Mouse (Mus musculus) brain, adult 2 months (tissue): Measurements from ENCODE around the gene Ints11.

Experiments
- DNase-seq: peaks from one replicate; pipeline ENCODE4 v3.0.0; 2011; ENCODE audit warnings: low read depth, low spot score

Gene Ints11

DNA sequence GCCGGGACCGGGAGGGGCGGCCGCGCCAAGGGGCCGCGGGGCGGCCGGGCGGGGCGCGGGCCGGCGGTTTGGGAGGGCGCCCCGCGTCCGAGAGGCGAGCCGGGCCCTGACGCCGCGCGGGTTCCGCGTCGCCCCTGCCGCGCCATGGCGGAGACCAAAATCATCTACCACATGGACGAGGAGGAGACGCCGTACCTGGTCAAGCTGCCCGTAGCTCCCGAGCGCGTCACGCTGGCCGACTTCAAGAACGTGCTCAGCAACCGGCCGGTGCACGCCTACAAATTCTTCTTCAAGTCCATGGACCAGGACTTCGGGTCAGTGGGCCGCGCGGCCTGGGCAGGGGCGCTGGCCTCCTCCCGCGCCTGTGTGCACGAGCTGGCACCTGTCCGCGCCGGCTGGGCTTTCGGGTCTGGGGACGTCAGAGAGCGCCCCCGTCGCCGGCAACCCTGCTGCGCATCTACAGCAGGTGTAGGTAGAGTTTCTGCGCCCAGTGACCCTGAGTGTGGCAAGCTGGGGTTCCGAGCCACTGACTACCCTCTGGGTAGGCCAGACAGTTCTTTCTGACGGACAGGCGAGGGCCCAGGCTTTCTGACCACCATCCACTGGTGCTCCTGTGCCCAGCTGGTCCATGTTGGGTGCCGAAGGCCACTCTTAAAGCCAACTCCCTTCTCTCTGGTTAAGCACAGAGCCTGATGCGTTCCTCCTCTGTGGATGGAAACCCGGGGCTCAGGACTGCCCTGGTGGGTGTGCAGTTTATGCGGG is 21.6 kb upstream of the Ints11 start:
- DNase-seq, result peak; percentile 56

GRCm38 (mm10) chr4:155848434-155849095 is 20.8 kb upstream of the Ints11 start:
- no peak for DNase-seq

DNA sequence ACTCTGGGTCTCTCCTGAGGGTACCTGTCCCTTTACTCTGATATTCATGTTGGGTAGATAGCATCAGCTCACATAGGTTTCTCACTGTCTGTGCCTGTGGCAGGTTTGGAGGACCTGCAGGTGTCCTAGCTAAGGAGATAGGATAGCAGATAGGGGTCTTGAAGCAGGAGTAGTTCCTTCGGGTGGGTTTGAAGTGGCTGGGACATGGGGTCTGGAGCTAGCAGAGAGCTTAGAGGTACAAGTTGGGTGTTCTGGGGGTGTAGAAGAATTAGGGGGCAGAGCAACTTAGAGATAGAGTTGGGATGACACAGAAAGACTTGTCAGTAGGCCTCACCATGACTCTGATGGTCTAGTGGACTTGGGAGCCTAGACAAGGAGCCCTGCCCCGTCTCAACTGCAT is 20.0 kb upstream of the Ints11 start:
- no peak for DNase-seq

DNA sequence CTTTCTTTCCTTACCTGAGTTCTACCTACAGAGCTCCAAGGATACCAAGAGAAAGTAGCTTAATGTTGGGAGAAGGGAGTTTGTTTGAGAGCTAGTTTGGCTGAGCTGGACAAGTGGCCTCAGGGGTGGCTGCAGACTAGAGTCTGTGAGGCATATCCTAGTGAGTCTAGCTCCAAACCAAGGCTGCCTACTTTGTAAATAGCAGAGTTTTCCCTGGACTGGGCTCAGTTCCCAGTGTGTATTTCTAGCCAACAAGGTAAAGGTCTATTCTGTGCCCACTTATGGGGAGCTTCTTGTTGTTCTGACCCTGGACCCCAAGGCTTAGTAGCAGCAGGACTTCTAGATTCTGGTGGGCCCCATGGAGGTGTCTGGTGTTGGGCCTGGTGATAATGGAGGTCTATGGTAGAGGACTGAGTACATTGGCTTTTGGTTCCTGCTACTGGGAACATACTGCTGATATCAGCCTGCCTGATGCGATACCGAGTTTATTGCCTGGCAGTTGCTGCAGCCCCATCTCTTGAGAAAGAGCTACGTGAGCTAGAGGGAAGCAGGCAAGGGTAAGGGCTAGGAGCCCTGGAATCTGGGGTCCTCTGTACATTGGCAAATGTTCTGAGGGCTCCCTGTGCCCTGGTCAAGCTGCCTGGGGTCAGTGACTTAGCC is 19.4 kb upstream of the Ints11 start:
- DNase-seq, result no peak

DNA sequence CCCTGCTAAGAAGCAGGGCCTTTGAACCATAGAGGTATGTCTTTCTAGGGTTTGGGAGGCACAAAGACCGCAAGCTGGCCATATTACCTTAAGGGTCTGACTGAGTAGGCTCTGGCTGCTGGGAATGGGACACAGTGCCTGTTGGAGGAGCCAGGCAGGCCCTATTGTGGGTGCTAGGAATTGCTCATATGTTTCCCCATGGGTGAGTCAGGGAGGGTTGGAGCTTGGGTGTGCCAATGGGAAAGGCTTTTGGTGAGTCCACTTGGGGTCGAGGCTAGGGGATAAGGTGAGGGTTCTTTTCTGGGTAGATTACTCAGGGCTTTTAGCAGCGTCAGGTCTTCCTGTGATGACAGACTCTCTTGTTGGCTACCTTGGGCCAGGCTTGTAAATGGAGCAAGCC is 18.0 kb upstream of the Ints11 start:
- DNase-seq, result no peak

DNA sequence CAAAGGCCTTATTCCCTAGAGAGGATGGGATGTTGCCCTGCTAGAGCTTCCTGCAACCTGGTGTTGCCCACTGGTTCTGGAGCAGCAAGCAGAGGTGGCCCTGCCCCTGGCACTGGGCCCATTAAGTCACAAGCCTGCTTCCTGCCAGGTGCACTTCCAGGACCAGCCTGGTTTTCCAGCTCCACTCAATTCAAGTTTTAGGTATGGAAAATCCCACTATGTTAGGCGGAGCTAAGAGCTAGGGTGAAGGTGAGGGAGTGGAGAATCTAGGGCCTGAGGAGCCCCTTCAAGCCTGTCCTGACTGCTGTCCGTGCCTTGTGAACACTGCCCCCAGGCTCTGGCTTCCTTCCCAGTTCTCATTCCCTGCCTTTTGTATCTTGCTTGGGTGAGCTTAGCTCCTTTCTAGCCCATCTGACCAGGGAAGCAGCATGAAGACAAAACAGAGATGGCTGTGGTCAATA is 17.4 kb upstream of the Ints11 start:
- peak; percentile 52 for DNase-seq

- no peak for DNase-seq
These were observed 15.9 kb upstream of the Ints11 start for GRCm38 (mm10) chr4:155853421-155853820.

DNA sequence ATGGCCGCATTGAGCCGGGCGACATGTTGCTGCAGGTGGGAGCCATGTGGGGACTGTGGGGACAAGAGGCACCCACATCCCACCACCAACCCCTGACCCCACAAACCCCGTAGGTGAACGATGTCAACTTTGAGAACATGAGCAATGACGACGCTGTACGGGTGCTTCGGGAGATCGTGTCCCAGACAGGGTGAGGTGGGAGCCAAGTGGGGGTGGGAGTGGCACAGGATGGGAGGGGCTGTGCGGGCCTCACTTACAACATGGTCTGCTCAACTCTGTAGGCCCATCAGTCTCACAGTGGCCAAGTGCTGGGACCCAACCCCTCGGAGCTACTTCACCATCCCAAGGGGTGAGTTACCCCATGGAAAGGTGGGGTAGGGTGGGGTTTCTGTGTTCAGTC is 14.4 kb upstream of the Ints11 start:
- no peak for DNase-seq

GRCm38 (mm10) chr4:155856071-155856470 is 13.3 kb upstream of the Ints11 start:
- DNase-seq, result no peak

DNA sequence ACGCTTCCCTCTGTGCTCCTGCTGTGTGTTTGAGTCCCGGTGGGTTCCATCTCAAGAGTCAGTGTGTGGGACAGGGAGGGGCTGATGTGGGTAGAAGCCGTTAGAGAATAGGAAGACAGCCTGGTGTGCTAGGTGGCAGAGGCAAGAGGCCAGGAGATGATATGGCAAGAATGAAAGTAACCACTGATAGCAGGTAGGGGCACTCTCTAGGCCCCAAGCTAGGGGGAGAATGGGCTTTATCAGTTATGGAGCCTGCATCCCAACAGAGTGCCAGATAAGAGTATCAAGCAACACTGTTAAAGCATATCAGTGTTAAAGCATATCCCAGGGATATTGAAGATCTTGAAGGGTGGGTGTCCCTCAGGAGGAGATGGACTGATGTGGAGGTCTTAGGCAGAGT is 12.5 kb upstream of the Ints11 start:
- no peak for DNase-seq

GRCm38 (mm10) chr4:155859318-155859717 is 10.0 kb upstream of the Ints11 start:
- no peak for DNase-seq

DNA sequence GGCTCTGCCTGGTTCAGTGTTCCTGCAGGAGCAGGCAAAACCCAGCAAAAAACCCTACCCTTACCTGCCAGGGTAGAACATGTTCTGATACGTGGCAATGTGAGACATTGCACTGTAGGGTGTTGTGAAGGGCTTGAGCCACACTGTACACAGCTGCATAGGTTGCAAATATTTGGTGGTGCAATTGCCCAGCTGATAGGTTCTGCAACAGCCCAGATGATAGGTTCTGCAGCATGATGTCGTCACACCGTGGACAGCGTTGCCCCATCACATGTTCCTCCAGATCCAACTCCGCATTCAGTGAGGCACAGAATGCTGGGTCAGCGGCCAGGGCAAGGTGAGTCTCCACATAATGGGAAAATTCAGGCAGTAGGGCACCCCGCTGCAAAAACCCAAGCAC is 7.6 kb upstream of the Ints11 start:
- DNase-seq, result no peak

- DNase-seq, result no peak
These were observed 6.3 kb upstream of the Ints11 start, which contains the start of gene Tas1r3 for GRCm38 (mm10) chr4:155863001-155863400. Tas1r3 (minus strand) TSS chr4:155863362.

- peak; percentile 38 for DNase-seq
These were observed 590 bp upstream of the Ints11 start for GRCm38 (mm10) chr4:155868614-155869298.

GRCm38 (mm10) chr4:155871404-155871803 is 2.1 kb downstream of the Ints11 start:
- no peak for DNase-seq

DNA sequence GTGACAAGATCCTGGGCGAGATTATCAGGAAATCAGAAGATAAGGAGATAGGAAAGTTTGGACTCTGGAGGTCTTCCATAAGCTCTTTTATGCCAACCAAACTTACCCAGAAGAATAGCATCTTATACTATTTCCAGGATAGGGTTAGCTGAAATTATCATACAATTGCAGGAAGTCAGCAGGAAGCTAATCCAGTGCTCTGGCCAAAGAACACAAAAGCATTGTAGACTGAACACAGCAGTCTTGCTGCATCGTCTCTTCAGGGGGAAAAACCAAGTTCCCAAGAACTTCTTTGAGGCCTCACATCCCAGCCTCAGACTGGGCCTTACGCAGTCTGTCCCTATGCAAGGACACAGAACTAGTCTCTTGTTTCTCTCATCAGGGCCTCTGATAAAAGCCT is 14.2 kb downstream of the Ints11 start:
- DNase-seq, result no peak

- no peak for DNase-seq
These were observed 17.0 kb downstream of the Ints11 start for GRCm38 (mm10) chr4:155886330-155886729.

DNA sequence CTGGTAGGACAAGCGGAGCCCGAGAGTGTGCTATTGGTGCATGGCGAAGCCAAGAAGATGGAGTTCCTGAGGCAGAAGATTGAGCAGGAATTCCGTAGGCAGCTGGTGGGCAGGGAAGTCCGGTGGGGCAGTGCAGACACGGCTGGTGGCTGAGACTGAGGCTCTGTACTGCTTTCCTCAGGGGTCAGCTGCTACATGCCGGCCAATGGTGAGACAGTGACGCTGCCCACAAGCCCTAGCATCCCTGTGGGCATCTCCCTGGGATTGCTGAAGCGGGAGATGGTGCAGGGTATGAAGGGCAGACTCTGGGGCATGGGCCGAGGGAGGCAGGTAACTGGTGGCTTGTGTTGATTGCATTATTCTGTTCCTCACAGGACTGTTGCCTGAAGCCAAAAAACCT is 18.3 kb downstream of the Ints11 start:
- DNase-seq, result no peak

DNA sequence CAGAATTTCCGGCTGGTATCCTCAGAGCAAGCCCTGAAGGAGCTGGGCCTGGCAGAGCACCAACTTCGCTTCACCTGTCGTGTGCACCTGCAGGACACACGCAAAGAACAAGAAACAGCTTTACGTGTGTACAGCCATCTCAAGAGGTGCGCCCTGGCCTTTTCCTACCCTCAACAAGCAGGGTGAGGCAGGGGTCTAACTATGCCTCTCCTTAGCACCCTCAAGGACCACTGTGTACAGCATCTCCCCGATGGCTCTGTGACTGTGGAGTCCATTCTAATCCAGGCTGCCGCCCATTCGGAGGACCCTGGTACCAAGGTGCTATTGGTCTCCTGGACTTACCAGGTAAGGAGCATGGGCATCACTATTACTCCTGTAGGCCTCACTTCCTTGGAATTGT is 18.8 kb downstream of the Ints11 start:
- no peak for DNase-seq

DNA sequence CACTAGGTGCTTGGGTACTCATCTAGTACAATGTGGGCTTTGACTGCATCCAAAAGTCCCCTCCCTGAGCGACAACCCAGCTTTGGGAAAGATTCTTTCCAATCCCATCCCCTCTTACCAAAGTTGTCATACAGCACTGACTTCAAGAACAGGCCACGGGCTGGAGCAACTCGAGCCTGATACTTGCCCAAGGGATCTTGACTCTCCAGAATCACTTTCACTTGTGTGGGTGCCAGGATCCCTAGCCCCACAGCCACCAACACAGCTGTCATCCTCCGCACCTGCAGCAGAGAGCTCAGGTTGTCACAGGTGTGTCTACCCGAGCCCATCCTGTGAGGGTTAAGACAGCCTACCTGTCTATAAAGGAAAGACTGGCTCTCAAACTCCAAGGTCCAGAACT is 20.0 kb downstream of the Ints11 start:
- DNase-seq, result no peak

- DNase-seq, result no peak
These were observed 21.7 kb downstream of the Ints11 start for GRCm38 (mm10) chr4:155891011-155891471.

- DNase-seq, result peak; percentile 98
These were observed 22.2 kb downstream of the Ints11 start, which contains the start of the genes Pusl1 and Acap3 for GRCm38 (mm10) chr4:155891551-155892001. Pusl1 (minus strand) TSS chr4:155891781. Acap3 (plus strand) TSS chr4:155891822.
